Mouse (Mus musculus) forebrain, postnatal 0 days (tissue): ENCODE results near the gene Foxp3. TPM values are rescaled to one million over a fixed set of nuclear protein-coding genes. Genes with fewer than 3 reads are reported as not detected.

Experiments used
- ATAC-seq: fragments of 200-750 bp; cut with Nextera tagmentation; 2 replicates; pipeline ENCODE4 v1.8.0; 2017; ENCODE audit warnings: mild to moderate bottlenecking, moderate library complexity
- DNase-seq: peaks from one replicate; pipeline ENCODE4 v3.0.0-alpha.2; 2015
- H3K27ac ChIP-seq: fragments of 300-500 bp; sonication (generic); 2 replicates; pipeline ENCODE4 v1.5.1; 2014; ENCODE audit warnings: low read depth, mild to moderate bottlenecking, antibody characterized with exemption, low read length, moderate library complexity, mixed read lengths
- H3K27me3 ChIP-seq: fragments of 300-500 bp; sonication (generic); 2 replicates; pipeline ENCODE4 v1.6.1; 2014; ENCODE audit warnings: mild to moderate bottlenecking, low read length, mixed read lengths; ENCODE audit not compliant: insufficient read depth
- H3K36me3 ChIP-seq: fragments of 300-500 bp; sonication (generic); 2 replicates; pipeline ENCODE4 v1.6.1; 2014; ENCODE audit warnings: mild to moderate bottlenecking, moderate library complexity; ENCODE audit not compliant: insufficient read depth
- H3K4me1 ChIP-seq: fragments of 300-500 bp; sonication (generic); 2 replicates; pipeline ENCODE4 v1.6.1; 2014; ENCODE audit warnings: antibody characterized with exemption; ENCODE audit not compliant: insufficient read depth
- H3K4me2 ChIP-seq: fragments of 300-500 bp; sonication (generic); 2 replicates; pipeline ENCODE4 v1.6.1; 2014; ENCODE audit warnings: low read depth, mild to moderate bottlenecking, moderate library complexity
- H3K4me3 ChIP-seq: fragments of 300-500 bp; sonication (generic); 2 replicates; pipeline ENCODE4 v1.5.1; 2014; ENCODE audit warnings: low read depth, low read length, mixed read lengths
- H3K9ac ChIP-seq: fragments of 300-500 bp; sonication (generic); 2 replicates; pipeline ENCODE4 v1.6.1; 2014; ENCODE audit warnings: mild to moderate bottlenecking
- H3K9me3 ChIP-seq: fragments of 300-500 bp; sonication (generic); 2 replicates; pipeline ENCODE4 v1.6.1; 2016; ENCODE audit warnings: low read length
- CTCF ChIP-seq: sonication (generic); IDR thresholded peaks from 2 replicates; pipeline ENCODE4 v1.5.1; 2016; ENCODE audit warnings: antibody characterized with exemption, control low read depth, low read depth
- WGBS: fragments of 180-500 bp; shearing (Covaris S2); extraction: QIAGEN DNeasy Blood & Tissue Kit; methylation state at CpG from one replicate; pipeline ENCODE4 v1.1.7; 2014; 5-methylcytosine and 5-hydroxymethylcytosine counted together
- polyA plus RNA-seq: library from polyadenylated mRNA; unstranded; fragments of >200 nt; fragmentation: Nextera tagmentation; extraction: Ambion mirVana; gene quantifications from 2 replicates; pipeline ENCODE4 v1.2.1, GENCODE M21; 2015
- total RNA-seq: library from RNA; depleted of rRNA; stranded (reverse); fragments of >200 nt; gene quantifications from 2 replicates; pipeline ENCODE4 v1.2.3, GENCODE M21; 2014; rRNA removed

Foxp3 gene
- total and polyA plus RNA-seq, 2 experiments from 2014 or later = 0.11 TPM; not detected in 1

- Histone ChIP-seq H3K4me3 (no peak overlapping the region), H3K36me3 (no peaks in the 10 kb centered on the region), H3K9ac (no peak overlapping the region), H3K4me1 (no peaks in the 10 kb centered on the region), H3K4me2 (no peak overlapping the region), H3K27me3 (no peaks in the 10 kb centered on the region), H3K9me3 (no peaks in the 10 kb centered on the region), H3K27ac (no peak overlapping the region)
- TF ChIP-seq CTCF = no peak
- no peak for ATAC-seq
- 83% methylated on average over 12 of the region's 12 CpGs for WGBS
- DNase-seq = no peak
Observed at GRCm38 (mm10) chrX:7617889-7618551, 44.6 kb downstream of the Foxp3 start.

- DNase-seq = no peak
- Histone ChIP-seq H3K4me3 (no peak overlapping the region), H3K4me1 (no peaks in the 10 kb centered on the region), H3K9ac (no peak overlapping the region), H3K9me3 (no peaks in the 10 kb centered on the region), H3K27me3 (no peaks in the 10 kb centered on the region), H3K4me2 (no peak overlapping the region), H3K36me3 (no peaks in the 10 kb centered on the region), H3K27ac (no peak overlapping the region)
- ATAC-seq = no peak
- no peak for TF ChIP-seq CTCF
- WGBS = 93% methylated on average over 6 of the region's 6 CpGs
Observed at GRCm38 (mm10) chrX:7632560-7632959, 59.1 kb downstream of the Foxp3 start.

GRCm38 (mm10) chrX:7635101-7635500 lies 61.7 kb downstream of the Foxp3 start:
- no peak for TF ChIP-seq CTCF
- DNase-seq (no peak), ATAC-seq (no peak)
- 75% methylated on average over 3 of the region's 3 CpGs for WGBS
- Histone ChIP-seq H3K4me3 (no peak overlapping the region), H3K9me3 (no peaks in the 10 kb centered on the region), H3K27ac (no peak overlapping the region), H3K4me2 (no peak overlapping the region), H3K36me3 (no peaks in the 10 kb centered on the region), H3K4me1 (no peaks in the 10 kb centered on the region), H3K9ac (no peak overlapping the region), H3K27me3 (no peaks in the 10 kb centered on the region)

- peak; percentile 88 for ATAC-seq
- 19% methylated on average over 26 of the region's 42 CpGs for WGBS
- Histone ChIP-seq H3K36me3 (peaks cover 2% of the 10 kb centered on the region; the same call in 1 of the 2 replicates), H3K4me3 (peak within 1 kb of the TSS; percentile 51), H3K4me2 (peak within 1 kb of the TSS; percentile 63), H3K9ac (peak within 1 kb of the TSS; percentile 65), H3K4me1 (no peaks in the 10 kb centered on the region), H3K27me3 (no peaks in the 10 kb centered on the region), H3K27ac (peak within 1 kb of the TSS; percentile 88), H3K9me3 (no peaks in the 10 kb centered on the region)
- DNase-seq = peak; percentile 91
- no peak for TF ChIP-seq CTCF
Observed at GRCm38 (mm10) chrX:7638401-7639091, 65.1 kb downstream of the Foxp3 start, which contains the start of gene Syp. Gene Syp (plus strand): TSS chrX:7638471.

- 31% methylated on average over 13 of the region's 13 CpGs for WGBS
- TF ChIP-seq CTCF = no peak
- H3K4me3 ChIP-seq = peak overlapping the region; percentile 51
Observed at GRCm38 (mm10) chrX:7639536-7640325, 66.3 kb downstream of the Foxp3 start.

GRCm38 (mm10) chrX:7640785-7641184 lies 67.3 kb downstream of the Foxp3 start:
- TF ChIP-seq CTCF = no peak
- H3K4me1 ChIP-seq = no peaks in the 10 kb centered on the region
- 52% methylated on average over 12 of the region's 12 CpGs for WGBS
- no peak overlapping the region for H3K27ac ChIP-seq
- no peak for ATAC-seq
- DNase-seq = no peak
- H3K27me3 ChIP-seq = no peaks in the 10 kb centered on the region
- no peaks in the 10 kb centered on the region for H3K9me3 ChIP-seq
- no peak overlapping the region for H3K9ac ChIP-seq
- H3K4me2 ChIP-seq = peak overlapping the region; percentile 63
- peaks cover 2% of the 10 kb centered on the region; the same call in 1 of the 2 replicates for H3K36me3 ChIP-seq
- H3K4me3 ChIP-seq = peak overlapping the region; percentile 5; the same call in 1 of the 2 replicates

More at GRCm38 (mm10) chrX:7639536-7640325, 66.3 kb downstream of the Foxp3 start:
- Histone ChIP-seq H3K9ac (peak overlapping the region; percentile 65), H3K4me2 (peak overlapping the region; percentile 63), H3K27me3 (no peaks in the 10 kb centered on the region), H3K36me3 (peaks cover 2% of the 10 kb centered on the region; the same call in 1 of the 2 replicates), H3K4me1 (no peaks in the 10 kb centered on the region), H3K9me3 (no peaks in the 10 kb centered on the region), H3K27ac (peak overlapping the region; percentile 88)
- peak; percentile 32 for ATAC-seq
- DNase-seq = peak; percentile 43

Other genes with a start within 250 kb of the Foxp3 start
- 11.2 and 14.3 TPM in 2 replicates for gene Usp27x, start 197.8 kb upstream of the Foxp3 start, total RNA-seq
- gene Usp27x, start 197.8 kb upstream of the Foxp3 start, polyA plus RNA-seq = 1.4 and 3.2 TPM in 2 replicates
- gene Ppp1r3f, start 639 bp downstream of the Foxp3 start, total RNA-seq = 15.5 and 23.7 TPM in 2 replicates
- 4.6 and 7.3 TPM in 2 replicates for gene Ppp1r3f, start 639 bp downstream of the Foxp3 start, polyA plus RNA-seq
- 36.4 and 36.7 TPM in 2 replicates for gene Ccdc22, start 31.9 kb downstream of the Foxp3 start, total RNA-seq
- gene Ccdc22, start 31.9 kb downstream of the Foxp3 start, polyA plus RNA-seq = 25.8 and 27.5 TPM in 2 replicates
- gene Cacna1f, start 33.4 kb downstream of the Foxp3 start, total RNA-seq = 0.10 and 0.23 TPM in 2 replicates
- 0.06 and 0.10 TPM in 2 replicates for gene Cacna1f, start 33.4 kb downstream of the Foxp3 start, polyA plus RNA-seq
- gene Syp, start 64.8 kb downstream of the Foxp3 start, total RNA-seq = 321 and 330 TPM in 2 replicates
- gene Syp, start 64.8 kb downstream of the Foxp3 start, polyA plus RNA-seq = 190 and 242 TPM in 2 replicates
- gene Prickle3, start 83.6 kb downstream of the Foxp3 start, total RNA-seq = 1.2 TPM in 2 replicates
- gene Prickle3, start 83.6 kb downstream of the Foxp3 start, polyA plus RNA-seq = 1.0 and 1.5 TPM in 2 replicates
- 15.7 and 24.3 TPM in 2 replicates for gene Plp2, start 97.7 kb downstream of the Foxp3 start, total RNA-seq
- gene Plp2, start 97.7 kb downstream of the Foxp3 start, polyA plus RNA-seq = 37.3 and 38.3 TPM in 2 replicates
- gene Magix, start 107.6 kb downstream of the Foxp3 start, total RNA-seq = 0.15 TPM in 1 of 2 replicates, not detected in the other
- 0.21 and 0.22 TPM in 2 replicates for gene Magix, start 107.6 kb downstream of the Foxp3 start, polyA plus RNA-seq
- 15.9 and 21.0 TPM in 2 replicates for gene Gpkow, start 123.5 kb downstream of the Foxp3 start, total RNA-seq
- 36.4 and 41.2 TPM in 2 replicates for gene Gpkow, start 123.5 kb downstream of the Foxp3 start, polyA plus RNA-seq
- 29.0 and 32.2 TPM in 2 replicates for gene Wdr45, start 140.7 kb downstream of the Foxp3 start, total RNA-seq
- gene Wdr45, start 140.7 kb downstream of the Foxp3 start, polyA plus RNA-seq = 30.8 and 31.5 TPM in 2 replicates
- 0.76 and 1.2 TPM in 2 replicates for gene Gm45208, start 148.6 kb downstream of the Foxp3 start, total RNA-seq
- gene Gm45208, start 148.6 kb downstream of the Foxp3 start, polyA plus RNA-seq = 0.91 TPM in 1 of 2 replicates, not detected in the other
- 87.2 and 89.6 TPM in 2 replicates for gene Praf2, start 154.8 kb downstream of the Foxp3 start, total RNA-seq
- gene Praf2, start 154.8 kb downstream of the Foxp3 start, polyA plus RNA-seq = 139 TPM in 2 replicates
- 149 and 202 TPM in 2 replicates for gene Ccdc120, start 177.3 kb downstream of the Foxp3 start, total RNA-seq
- 59.3 and 66.3 TPM in 2 replicates for gene Ccdc120, start 177.3 kb downstream of the Foxp3 start, polyA plus RNA-seq
- gene Tfe3, start 188.9 kb downstream of the Foxp3 start, total RNA-seq = 12.8 and 20.4 TPM in 2 replicates
- 17.3 and 20.1 TPM in 2 replicates for gene Tfe3, start 188.9 kb downstream of the Foxp3 start, polyA plus RNA-seq
- gene Gripap1, start 216.1 kb downstream of the Foxp3 start, total RNA-seq = 40.7 and 41.5 TPM in 2 replicates
- gene Gripap1, start 216.1 kb downstream of the Foxp3 start, polyA plus RNA-seq = 46.0 and 62.4 TPM in 2 replicates
- 2.2 and 2.6 TPM in 2 replicates for gene Kcnd1, start 248.6 kb downstream of the Foxp3 start, total RNA-seq
- gene Kcnd1, start 248.6 kb downstream of the Foxp3 start, polyA plus RNA-seq = 4.1 and 4.8 TPM in 2 replicates